Mouse (Mus musculus): ENCODE results near the gene Tlr12. TPM values are rescaled to one million over a fixed set of nuclear protein-coding genes. Genes with fewer than 3 reads are reported as not detected.
"Not testable (repeated sequence)": the region's sequence is repeated elsewhere in the genome, so short reads cannot be mapped to it uniquely, and the experiment has no call there.

Gene Tlr12
- polyA plus RNA-seq, 1 experiment = 1.8 TPM

DNA sequence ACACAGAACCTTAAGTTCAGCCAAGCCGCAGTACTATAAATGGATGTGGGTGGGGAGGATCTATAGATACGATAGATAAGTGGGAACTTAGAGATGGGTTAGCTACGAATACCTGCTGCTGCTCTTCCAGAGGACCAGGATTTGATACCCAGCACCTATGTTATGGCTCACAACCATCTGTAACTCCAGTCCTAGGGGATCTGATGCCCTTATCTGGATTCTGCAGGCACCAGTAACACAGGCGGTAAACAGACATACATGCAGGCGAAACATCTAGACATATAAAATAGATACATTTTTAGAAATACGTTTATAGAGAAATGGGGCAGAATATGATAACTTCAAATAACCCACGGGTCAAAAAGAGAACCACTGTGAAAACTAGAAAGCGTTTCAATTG, 2.7 kb upstream of the Tlr12 start:
- no peak overlapping the region for H3K4me3 ChIP-seq (replicated peaks; ENCODE audit: extremely low read depth, low read depth, low read length)
- WGBS = 84% methylated on average over 8 of the region's 8 CpGs
- TF ChIP-seq CTCF (IDR thresholded peaks at IDR 0.05; ENCODE audit: insufficient read depth, low read length) (no peak), POLR2A (IDR thresholded peaks at IDR 0.05; ENCODE audit: borderline replicate concordance, extremely low read depth, low read depth, low read length) (no peak)
- no peak for DNase-seq
- H3K4me1 ChIP-seq (ENCODE audit: control insufficient read depth, insufficient read depth, low read length) = 0 out of 2 replicates have a peak, but pooled peaks cover 2% of the 10 kb centered on the region

DNA sequence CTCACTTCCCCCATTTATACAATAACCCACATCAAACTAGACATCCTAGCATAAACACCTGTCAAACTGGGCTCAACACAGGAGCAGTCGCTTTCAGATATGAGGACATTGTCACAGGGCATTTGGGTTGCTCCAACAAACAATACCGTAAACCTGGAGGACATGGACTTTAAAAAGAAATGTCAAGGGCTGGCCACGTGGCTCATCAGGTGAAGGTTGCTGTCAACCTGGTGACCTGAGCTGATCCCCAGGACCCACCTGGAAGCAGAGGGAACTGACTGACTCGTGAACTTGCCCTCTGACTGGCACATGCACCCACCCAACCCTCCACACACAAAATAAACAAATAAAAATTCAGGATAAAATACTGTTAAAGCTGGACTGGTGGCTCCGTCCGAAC, 2.2 kb upstream of the Tlr12 start:
- DNase-seq = no peak
- 80% methylated on average over 6 of the region's 6 CpGs for WGBS
- Histone ChIP-seq H3K4me3 (replicated peaks; ENCODE audit: extremely low read depth, low read depth, low read length) (no peak overlapping the region), H3K4me1 (ENCODE audit: control insufficient read depth, insufficient read depth, low read length) (0 out of 2 replicates have a peak, but pooled peaks cover 2% of the 10 kb centered on the region)
- TF ChIP-seq CTCF (IDR thresholded peaks at IDR 0.05; ENCODE audit: insufficient read depth, low read length) = no peak

DNA sequence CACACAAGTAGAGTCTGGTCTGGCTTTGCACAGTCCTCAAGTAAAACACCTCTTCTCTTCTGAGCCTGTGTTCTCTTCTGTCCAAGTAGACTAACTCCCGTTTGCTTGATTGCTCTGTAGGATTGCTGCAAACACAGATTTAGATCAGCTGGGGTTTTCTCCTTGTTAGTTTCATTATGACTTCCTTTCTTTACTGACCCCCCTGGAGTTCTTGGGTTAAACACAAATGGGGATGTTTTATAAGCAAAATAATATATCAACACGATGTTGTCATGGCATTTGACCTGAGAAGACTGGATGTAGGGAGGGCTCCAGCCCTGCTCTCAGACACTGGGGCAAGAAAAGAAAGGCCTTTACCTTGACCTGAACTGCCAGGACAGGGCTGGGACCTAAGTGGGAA, 544 bp upstream of the Tlr12 start:
- H3K4me3 ChIP-seq (replicated peaks; ENCODE audit: extremely low read depth, low read depth, low read length) = no peak overlapping the region
- DNase-seq = no peak
- TF ChIP-seq POLR2A (IDR thresholded peaks at IDR 0.05; ENCODE audit: borderline replicate concordance, extremely low read depth, low read depth, low read length) = no peak
- 29% methylated on average over 2 of the region's 2 CpGs for WGBS
- H3K4me1 ChIP-seq (ENCODE audit: control insufficient read depth, insufficient read depth, low read length) = 0 out of 2 replicates have a peak, but pooled peaks cover 2% of the 10 kb centered on the region

DNA sequence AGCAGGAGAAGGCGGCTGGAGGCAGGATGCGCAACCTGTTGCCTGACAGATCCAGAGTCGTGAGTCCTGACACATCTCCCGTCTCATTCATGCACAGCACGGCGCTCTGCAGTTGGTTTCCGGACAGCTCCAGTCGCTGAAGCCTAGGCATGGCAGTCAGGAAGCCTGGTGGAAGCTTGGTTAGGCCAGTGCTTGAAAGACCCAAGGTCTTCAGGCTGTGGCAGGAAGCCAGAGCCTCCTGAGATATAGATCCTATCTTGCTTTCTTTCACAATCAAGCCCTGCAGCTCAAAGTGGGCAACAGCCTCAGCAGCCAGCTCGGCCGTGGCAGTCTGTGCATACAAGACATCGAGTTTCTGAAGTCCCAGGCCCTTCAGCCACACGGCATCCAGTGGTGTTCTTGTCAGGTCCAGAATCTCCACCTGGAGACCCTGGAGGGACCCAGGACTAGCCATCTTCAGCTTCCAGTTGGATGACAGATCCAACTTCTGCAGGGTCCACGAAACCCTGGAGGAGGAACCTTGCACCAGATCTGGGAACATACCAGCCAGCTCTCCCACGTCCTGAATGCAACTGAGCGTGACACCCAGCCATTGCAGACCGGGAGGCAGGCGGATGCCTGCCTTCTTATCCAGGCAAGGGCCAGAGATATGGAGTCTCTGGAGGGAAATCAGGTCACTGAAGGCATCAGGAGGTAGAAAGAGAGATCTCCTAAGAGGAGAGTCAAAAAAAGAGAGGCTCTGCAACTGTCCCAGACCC, 877 bp downstream of the Tlr12 start:
- no peak for DNase-seq
- WGBS = 45% methylated on average over 17 of the region's 17 CpGs
- no peak overlapping the region for H3K4me3 ChIP-seq (replicated peaks; ENCODE audit: extremely low read depth, low read depth, low read length)
- 0 out of 2 replicates have a peak, but pooled peaks cover 2% of the 10 kb centered on the region for H3K4me1 ChIP-seq (ENCODE audit: control insufficient read depth, insufficient read depth, low read length)
- no peak for TF ChIP-seq POLR2A (IDR thresholded peaks at IDR 0.05; ENCODE audit: borderline replicate concordance, extremely low read depth, low read depth, low read length)
- no peak for TF ChIP-seq CTCF (IDR thresholded peaks at IDR 0.05; ENCODE audit: insufficient read depth, low read length)

DNA sequence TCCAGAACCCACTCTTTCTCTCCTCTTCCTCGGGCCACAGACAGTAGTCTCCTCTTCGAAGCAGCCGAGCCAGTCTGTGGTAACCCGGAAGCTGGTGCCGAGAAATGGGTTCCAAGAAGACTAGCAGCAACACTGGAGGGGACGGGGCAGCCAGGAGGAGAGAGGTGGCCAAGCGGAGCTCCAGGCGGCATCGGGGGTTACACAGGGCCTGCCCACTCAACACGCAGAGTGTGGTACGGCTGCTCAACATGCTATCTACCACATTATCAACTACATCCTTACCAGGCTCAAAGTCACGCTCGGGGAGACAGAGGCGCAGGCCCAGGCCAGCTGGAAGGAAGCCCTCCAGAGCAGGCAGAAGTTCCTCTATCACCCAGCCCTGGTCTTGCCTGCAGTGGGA, 2.7 kb downstream of the Tlr12 start:
- TF ChIP-seq CTCF (IDR thresholded peaks at IDR 0.05; ENCODE audit: insufficient read depth, low read length) = no peak
- no peak for TF ChIP-seq POLR2A (IDR thresholded peaks at IDR 0.05; ENCODE audit: borderline replicate concordance, extremely low read depth, low read depth, low read length)
- 81% methylated on average over 14 of the region's 14 CpGs for WGBS
- DNase-seq = no peak
- 0 out of 2 replicates have a peak, but pooled peaks cover 2% of the 10 kb centered on the region for H3K4me1 ChIP-seq (ENCODE audit: control insufficient read depth, insufficient read depth, low read length)
- no peak overlapping the region for H3K4me3 ChIP-seq (replicated peaks; ENCODE audit: extremely low read depth, low read depth, low read length)

DNA sequence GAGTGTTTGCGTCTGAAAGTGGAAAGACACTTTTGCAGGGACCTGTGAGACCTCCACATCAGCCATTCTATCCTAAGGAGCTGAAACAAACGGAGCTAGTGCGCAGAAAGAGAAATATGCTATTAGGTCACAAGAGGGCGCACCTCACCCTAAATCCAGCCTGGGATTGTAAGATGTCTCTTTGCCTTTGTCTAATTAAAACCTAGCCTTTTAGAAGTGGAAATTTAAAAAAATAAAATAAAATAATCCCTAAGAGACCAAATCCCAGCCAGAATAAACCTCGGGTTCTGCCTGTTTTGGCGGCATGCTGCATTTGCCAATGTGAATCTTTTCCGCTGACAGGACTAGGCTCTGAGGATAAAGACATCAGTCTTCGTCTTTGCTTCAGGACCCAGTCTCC, 5.1 kb downstream of the Tlr12 start:
- TF ChIP-seq POLR2A (IDR thresholded peaks at IDR 0.05; ENCODE audit: borderline replicate concordance, extremely low read depth, low read depth, low read length) (no peak), CTCF (IDR thresholded peaks at IDR 0.05; ENCODE audit: insufficient read depth, low read length) (peak; percentile 58)
- WGBS = 21% methylated on average over 8 of the region's 8 CpGs
- Histone ChIP-seq H3K4me1 (ENCODE audit: control insufficient read depth, insufficient read depth, low read length) (peaks cover 2% of the 10 kb centered on the region; the same call in 1 of the 2 replicates), H3K4me3 (replicated peaks; ENCODE audit: extremely low read depth, low read depth, low read length) (no peak overlapping the region)
- peak; percentile 20 for DNase-seq

DNA sequence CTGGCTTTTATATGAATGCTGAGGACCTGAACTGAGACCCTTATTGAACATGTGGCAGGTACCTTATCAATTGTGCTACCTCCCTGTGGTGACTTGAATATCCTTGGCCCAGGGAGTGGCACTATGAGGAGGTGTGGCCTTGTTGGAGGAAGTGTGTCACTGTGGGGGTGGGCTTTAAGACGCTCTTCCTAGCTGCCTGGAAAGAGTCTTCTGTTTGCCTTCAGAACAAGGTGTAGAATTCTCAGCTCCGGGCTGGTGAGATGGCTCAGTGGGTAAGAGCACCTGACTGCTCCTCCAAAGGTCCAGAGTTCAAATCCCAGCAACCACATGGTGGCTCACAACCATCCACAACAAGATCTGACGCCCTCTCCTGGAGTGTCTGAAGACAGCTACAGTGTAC, 6.7 kb downstream of the Tlr12 start:
- not testable (repeated sequence) for H3K4me3 ChIP-seq (replicated peaks; ENCODE audit: extremely low read depth, low read depth, low read length); H3K4me1 ChIP-seq (ENCODE audit: control insufficient read depth, insufficient read depth, low read length); DNase-seq
- WGBS = 78% methylated on average over 3 of the region's 3 CpGs

DNA sequence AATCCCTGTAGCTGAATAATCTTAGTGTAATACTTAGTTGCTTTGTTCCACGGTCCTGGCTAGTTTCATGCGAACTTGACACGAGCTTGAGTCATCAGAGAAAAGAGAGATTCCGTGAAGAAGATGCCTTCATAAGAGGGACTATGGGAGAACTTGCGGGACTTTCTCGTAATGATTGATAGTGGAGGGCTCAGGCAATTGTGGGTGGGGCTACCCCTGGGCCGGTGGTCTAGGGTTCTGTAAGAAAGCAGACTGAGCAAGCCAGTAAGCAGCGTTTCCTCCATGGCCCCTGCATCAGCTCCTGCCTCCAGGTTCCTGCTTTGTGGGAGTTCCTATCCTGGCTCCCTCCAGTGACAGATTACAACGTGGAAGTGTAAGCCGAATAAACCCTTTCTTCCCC, 7.7 kb downstream of the Tlr12 start:
- peak; percentile 18 for DNase-seq
- no peak overlapping the region for H3K4me3 ChIP-seq (replicated peaks; ENCODE audit: extremely low read depth, low read depth, low read length)
- no peak for TF ChIP-seq POLR2A (IDR thresholded peaks at IDR 0.05; ENCODE audit: borderline replicate concordance, extremely low read depth, low read depth, low read length)
- TF ChIP-seq CTCF (IDR thresholded peaks at IDR 0.05; ENCODE audit: insufficient read depth, low read length) = no peak
- H3K4me1 ChIP-seq (ENCODE audit: control insufficient read depth, insufficient read depth, low read length) = no peaks in the 10 kb centered on the region; the same call in 1 of the 2 replicates
- 24% methylated on average over 10 of the region's 10 CpGs for WGBS

DNA sequence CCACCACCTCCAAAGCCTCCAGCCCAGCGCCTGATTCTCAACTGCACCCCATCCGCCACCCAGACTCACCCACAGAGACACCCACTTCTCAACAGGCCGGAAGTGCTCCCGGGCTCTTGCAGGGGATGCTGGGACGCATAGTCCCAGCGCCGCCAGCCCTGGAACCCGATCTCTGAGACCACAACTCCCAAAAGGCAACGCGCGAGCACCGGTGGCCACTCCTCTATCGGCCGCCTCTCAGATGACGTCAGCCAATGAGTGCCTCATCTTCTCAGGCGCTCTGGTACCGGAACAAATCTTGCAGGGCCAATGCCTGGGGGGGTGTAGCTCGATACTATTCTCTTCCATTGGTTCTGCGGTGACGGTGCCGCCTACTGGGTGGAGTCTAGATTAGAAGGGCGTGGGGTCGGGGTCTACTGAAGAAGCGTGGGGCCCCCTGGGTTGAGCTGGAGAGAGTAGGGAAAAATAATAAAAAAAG, 8.5 kb downstream of the Tlr12 start, which contains the start of gene Zscan20:
Gene Zscan20, minus strand, starts transcription at position 174 of the 478 bp plus-strand sequence.
- no peak for TF ChIP-seq CTCF (IDR thresholded peaks at IDR 0.05; ENCODE audit: insufficient read depth, low read length)
- TF ChIP-seq POLR2A (IDR thresholded peaks at IDR 0.05; ENCODE audit: borderline replicate concordance, extremely low read depth, low read depth, low read length) = peak; percentile 63; the same call in 1 of the 2 replicates
- H3K4me3 ChIP-seq (replicated peaks; ENCODE audit: extremely low read depth, low read depth, low read length) = peak within 1 kb of the TSS; percentile 93
- under 1% methylated on average over 24 of the region's 24 CpGs for WGBS
- peak; percentile 92 for DNase-seq
- H3K4me1 ChIP-seq (ENCODE audit: control insufficient read depth, insufficient read depth, low read length) = no peaks in the 10 kb centered on the region; the same call in 1 of the 2 replicates

DNA sequence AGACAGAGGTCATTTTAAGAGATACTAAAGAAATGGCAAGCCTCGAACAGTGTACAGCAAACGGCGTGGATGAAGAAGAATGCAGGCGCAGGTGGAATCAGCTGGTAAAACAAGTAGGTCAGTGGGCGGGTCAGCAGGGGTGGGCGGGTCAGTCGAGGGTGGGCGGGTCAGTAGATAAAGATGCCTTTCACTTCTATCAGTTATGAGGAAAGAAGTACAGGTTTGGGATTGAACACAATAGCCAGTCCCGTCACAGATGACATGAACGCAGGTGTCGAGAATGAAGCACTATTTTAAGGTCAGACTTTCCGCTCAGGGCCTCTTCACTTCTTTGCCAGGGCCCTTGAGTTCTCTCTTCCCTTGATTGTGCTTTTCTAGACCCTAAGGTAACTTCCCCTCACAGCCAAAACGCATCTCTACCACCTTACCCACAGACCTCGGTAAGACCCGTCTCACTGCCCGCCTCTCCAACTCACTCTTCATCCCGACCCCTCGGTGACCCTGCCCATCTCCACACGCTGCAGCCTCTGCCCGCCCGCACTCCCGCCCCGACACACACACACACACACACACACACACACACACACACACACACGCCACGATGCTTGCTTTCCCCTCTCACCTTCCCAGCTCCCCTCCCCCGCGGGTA, 9.0 kb downstream of the Tlr12 start:
- H3K4me3 ChIP-seq (replicated peaks; ENCODE audit: extremely low read depth, low read depth, low read length) = peak overlapping the region; percentile 93
- WGBS = 5% methylated on average over 27 of the region's 27 CpGs
- TF ChIP-seq CTCF (IDR thresholded peaks at IDR 0.05; ENCODE audit: insufficient read depth, low read length) (no peak), POLR2A (IDR thresholded peaks at IDR 0.05; ENCODE audit: borderline replicate concordance, extremely low read depth, low read depth, low read length) (no peak)
- DNase-seq = peak; percentile 9
- H3K4me1 ChIP-seq (ENCODE audit: control insufficient read depth, insufficient read depth, low read length) = no peaks in the 10 kb centered on the region; the same call in 1 of the 2 replicates

Measured in lung, adult 2 months (tissue).